Mouse (Mus musculus) liver, embryonic 11.5 days (tissue): ENCODE data around the gene Dnah5. TPM values are rescaled to one million over a fixed set of nuclear protein-coding genes. Genes with fewer than 3 reads are reported as not detected.
"Not testable (repeated sequence)": the region's sequence is repeated elsewhere in the genome, so short reads cannot be mapped to it uniquely, and the experiment has no call there.

Experiments
- ATAC-seq: fragments of 200-750 bp; cut with Nextera tagmentation; replicated peaks from 2 replicates; pipeline ENCODE4 v1.8.0; 2017; ENCODE audit warnings: moderate number of reproducible peaks, mild to moderate bottlenecking, moderate TSS enrichment, moderate library complexity; ENCODE audit not compliant: low FRiP score
- DNase-seq: peaks from one replicate; pipeline ENCODE4 v3.0.0-alpha.2; 2017; ENCODE audit warnings: low spot score
- H3K27ac ChIP-seq: fragments of 300-500 bp; sonication (generic); 2 replicates; pipeline ENCODE4 v1.5.1; 2014; ENCODE audit warnings: mild to moderate bottlenecking, low read depth, low read length, control low read depth
- H3K27me3 ChIP-seq: fragments of 300-500 bp; sonication (generic); replicated peaks from 2 replicates; pipeline ENCODE4 v1.6.1; 2014; ENCODE audit warnings: low read length, mixed read lengths; ENCODE audit not compliant: control insufficient read depth, insufficient read depth
- H3K36me3 ChIP-seq: fragments of 300-500 bp; sonication (generic); 2 replicates; pipeline ENCODE4 v1.6.1; 2014; ENCODE audit warnings: mild to moderate bottlenecking, low read length, moderate library complexity, mixed read lengths; ENCODE audit not compliant: control insufficient read depth, insufficient read depth
- H3K4me1 ChIP-seq: fragments of 300-500 bp; sonication (generic); replicated peaks from 2 replicates; pipeline ENCODE4 v1.6.1; 2014; ENCODE audit warnings: low read length, mixed read lengths; ENCODE audit not compliant: control insufficient read depth, insufficient read depth
- H3K4me2 ChIP-seq: fragments of 300-500 bp; sonication (generic); 2 replicates; pipeline ENCODE4 v1.6.1; 2014; ENCODE audit warnings: mild to moderate bottlenecking, control low read depth, moderate library complexity
- H3K4me3 ChIP-seq: fragments of 300-500 bp; sonication (generic); 2 replicates; pipeline ENCODE4 v1.5.1; 2014; ENCODE audit warnings: low read depth, low read length, control low read depth
- H3K9ac ChIP-seq: fragments of 300-500 bp; sonication (generic); 2 replicates; pipeline ENCODE4 v1.6.1; 2014; ENCODE audit warnings: low read depth, low read length, control low read depth
- H3K9me3 ChIP-seq: fragments of 300-500 bp; sonication (generic); 2 replicates; pipeline ENCODE4 v1.6.1; 2016; ENCODE audit warnings: low read length, inconsistent platforms, mixed read lengths; ENCODE audit not compliant: control insufficient read depth
- WGBS: fragments of 180-500 bp; shearing (Covaris S2); extraction: QIAGEN DNeasy Blood & Tissue Kit; methylation state at CpG from one replicate; pipeline ENCODE4 v1.1.7; 2014; 5-methylcytosine and 5-hydroxymethylcytosine counted together
- polyA plus RNA-seq: library from polyadenylated mRNA; unstranded; fragments of >200 nt; fragmentation: Nextera tagmentation; extraction: Ambion mirVana; gene quantifications from 2 replicates; pipeline ENCODE4 v1.2.1, GENCODE M21; 2014

Dnah5 gene
- polyA plus RNA-seq, 1 experiment from 2014 or later, result 0.01 TPM

DNA sequence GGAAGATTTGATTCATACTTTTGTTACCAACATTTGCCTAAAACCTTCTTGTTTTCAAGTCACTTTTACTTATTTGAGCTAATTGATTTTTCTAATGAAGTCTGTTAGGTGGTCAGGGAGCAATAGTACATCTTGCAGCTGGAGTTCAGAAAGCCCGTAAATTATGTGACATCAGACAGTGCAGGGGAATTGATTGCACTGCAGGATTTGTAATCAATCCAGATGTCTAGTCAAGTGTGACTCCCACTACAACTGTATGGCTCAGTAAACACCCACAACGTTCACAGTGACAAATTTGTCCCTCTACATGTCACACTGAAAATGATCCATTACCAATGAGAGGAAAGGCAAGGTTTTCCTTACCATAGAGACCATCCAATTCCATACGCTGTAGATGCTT lies 177.4 kb downstream of the Dnah5 start:
- ATAC-seq (no peak), DNase-seq (no peak)
- H3K9me3 ChIP-seq, result no peaks in the 10 kb centered on the region
- WGBS, result 75% methylated on average over 3 of the region's 3 CpGs
- H3K27ac ChIP-seq, result no peak overlapping the region
- no peak overlapping the region for H3K4me3 ChIP-seq
- no peaks in the 10 kb centered on the region for H3K4me1 ChIP-seq
- H3K9ac ChIP-seq, result no peak overlapping the region
- no peaks in the 10 kb centered on the region for H3K27me3 ChIP-seq
- no peak overlapping the region for H3K4me2 ChIP-seq
- no peaks in the 10 kb centered on the region for H3K36me3 ChIP-seq

DNA sequence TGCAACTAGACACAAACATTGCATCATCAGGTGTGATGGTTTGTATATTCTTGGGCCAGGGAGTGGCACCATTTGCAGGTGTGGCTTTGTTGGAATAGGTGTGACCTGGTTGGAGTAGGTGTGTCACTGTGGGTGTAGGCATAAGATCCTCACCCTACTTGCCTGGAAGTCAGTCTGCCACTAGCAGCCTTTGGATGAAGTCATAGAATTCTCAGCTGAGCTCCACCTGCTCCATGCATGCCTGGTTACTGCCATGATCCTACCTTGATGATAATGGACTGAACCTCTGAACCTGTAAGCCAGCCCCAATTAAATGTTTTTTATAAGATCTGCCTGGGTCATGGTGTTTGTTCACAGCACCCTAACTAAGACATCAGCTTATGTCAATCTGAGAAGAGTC lies 190.2 kb downstream of the Dnah5 start:
- not testable (repeated sequence) for H3K4me3 ChIP-seq, H3K36me3 ChIP-seq, H3K4me1 ChIP-seq

DNA sequence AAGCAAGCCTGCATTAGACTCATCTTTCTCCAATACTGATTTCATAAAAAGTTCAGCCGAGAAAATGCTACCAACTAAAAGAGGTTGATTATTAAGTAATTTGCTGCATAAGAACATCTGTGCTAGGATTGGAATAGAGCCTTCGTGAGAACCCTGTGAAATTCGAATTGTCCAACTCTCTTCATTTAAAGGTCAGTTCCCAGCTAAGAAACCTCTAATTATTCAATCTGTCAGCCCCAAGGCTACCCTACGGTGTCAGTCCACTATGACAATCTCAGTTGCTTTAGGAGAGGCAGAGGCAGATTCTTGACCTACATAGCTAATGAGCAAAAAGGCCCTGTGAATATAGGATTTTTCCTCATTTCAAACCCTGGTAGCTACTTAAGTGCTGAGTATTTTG lies 191.9 kb downstream of the Dnah5 start:
- DNase-seq, result no peak
- H3K9me3 ChIP-seq, result no peaks in the 10 kb centered on the region
- 70% methylated on average over 4 of the region's 4 CpGs for WGBS
- H3K4me3 ChIP-seq, result no peak overlapping the region
- no peak overlapping the region for H3K9ac ChIP-seq
- no peaks in the 10 kb centered on the region for H3K4me1 ChIP-seq
- H3K27ac ChIP-seq, result no peak overlapping the region
- no peak overlapping the region for H3K4me2 ChIP-seq
- no peaks in the 10 kb centered on the region for H3K27me3 ChIP-seq
- H3K36me3 ChIP-seq, result no peaks in the 10 kb centered on the region
- no peak for ATAC-seq

More for the DNA sequence above, 190.2 kb downstream of the Dnah5 start:
- DNase-seq, H3K27ac ChIP-seq, ATAC-seq, H3K9me3 ChIP-seq, H3K9ac ChIP-seq, H3K4me2 ChIP-seq, H3K27me3 ChIP-seq: not testable (repeated sequence)

DNA sequence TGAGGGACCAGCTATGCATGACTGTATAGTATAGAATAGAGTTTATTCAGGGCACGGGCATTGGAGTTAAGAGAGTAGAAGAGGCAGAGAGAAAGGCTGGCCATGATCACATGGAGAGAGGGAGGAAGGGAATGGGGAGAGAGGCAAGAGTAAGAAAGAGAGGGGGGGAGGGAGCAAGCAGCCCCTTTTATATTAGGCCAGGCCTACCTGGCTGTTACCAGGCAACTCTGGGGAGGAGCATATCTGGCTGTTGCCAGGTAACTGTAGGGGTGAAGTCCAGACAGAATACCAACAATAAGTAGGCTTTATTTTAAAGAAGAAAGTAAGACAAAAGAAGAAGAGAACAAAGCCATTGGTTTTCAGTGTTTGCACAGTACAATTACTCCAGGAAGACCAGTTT lies 194.9 kb downstream of the Dnah5 start:
- Histone ChIP-seq H3K4me3 (no peak overlapping the region), H3K36me3 (no peaks in the 10 kb centered on the region), H3K27ac (no peak overlapping the region), H3K27me3 (no peaks in the 10 kb centered on the region), H3K9me3 (no peaks in the 10 kb centered on the region), H3K9ac (no peak overlapping the region), H3K4me1 (no peaks in the 10 kb centered on the region), H3K4me2 (no peak overlapping the region)
- no peak for DNase-seq
- WGBS, result 64% methylated on average over 1 of the region's 1 CpGs
- no peak for ATAC-seq

DNA sequence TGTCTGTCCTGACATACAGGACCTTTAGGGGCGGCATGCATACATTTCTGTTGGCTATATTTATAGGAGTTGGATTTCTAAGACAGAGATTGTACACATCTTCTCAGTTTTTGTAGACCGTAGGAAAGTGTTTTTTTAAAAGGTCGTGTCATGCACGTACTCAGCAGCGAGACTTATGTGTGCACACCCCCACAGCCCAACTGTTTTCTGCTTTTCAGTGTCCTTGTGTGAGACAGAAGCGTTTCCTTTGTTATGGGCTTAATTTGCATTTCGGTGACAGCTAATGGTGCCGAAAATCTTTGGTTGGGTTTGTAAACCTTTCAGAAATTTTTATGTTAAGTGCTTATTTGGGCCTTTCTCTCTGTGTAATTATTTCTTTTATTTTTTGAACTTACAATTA lies 195.7 kb downstream of the Dnah5 start:
- DNase-seq, result no peak
- Histone ChIP-seq H3K27ac (no peak overlapping the region), H3K4me2 (no peak overlapping the region), H3K9ac (no peak overlapping the region), H3K4me1 (no peaks in the 10 kb centered on the region), H3K27me3 (no peaks in the 10 kb centered on the region), H3K36me3 (no peaks in the 10 kb centered on the region), H3K4me3 (no peak overlapping the region), H3K9me3 (no peaks in the 10 kb centered on the region)
- 75% methylated on average over 8 of the region's 8 CpGs for WGBS
- no peak for ATAC-seq

DNA sequence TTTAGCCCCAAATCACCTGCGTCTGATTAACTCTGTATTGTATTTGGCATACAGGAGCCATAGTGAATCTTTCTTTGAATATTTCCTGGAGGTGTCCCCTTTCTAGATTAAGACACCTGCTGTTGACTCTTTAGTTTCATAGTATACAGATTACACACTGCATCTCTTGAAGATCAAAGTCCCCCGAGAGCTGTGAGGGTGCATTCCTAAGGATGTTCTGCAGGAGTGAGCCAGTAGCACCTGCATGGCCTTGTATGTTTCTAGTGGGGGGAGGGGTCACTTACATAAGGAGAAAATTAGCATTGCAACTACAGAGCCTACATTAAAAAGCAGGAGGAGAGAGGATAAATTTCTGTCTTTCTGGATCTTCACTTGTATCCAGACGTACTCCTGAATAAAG lies 201.1 kb downstream of the Dnah5 start:
- no peak overlapping the region for H3K4me3 ChIP-seq
- no peak overlapping the region for H3K9ac ChIP-seq
- no peaks in the 10 kb centered on the region for H3K4me1 ChIP-seq
- DNase-seq (no peak), ATAC-seq (no peak)
- no peaks in the 10 kb centered on the region for H3K9me3 ChIP-seq
- 77% methylated on average over 3 of the region's 3 CpGs for WGBS
- no peaks in the 10 kb centered on the region for H3K27me3 ChIP-seq
- no peak overlapping the region for H3K4me2 ChIP-seq
- H3K27ac ChIP-seq, result no peak overlapping the region
- H3K36me3 ChIP-seq, result no peaks in the 10 kb centered on the region

DNA sequence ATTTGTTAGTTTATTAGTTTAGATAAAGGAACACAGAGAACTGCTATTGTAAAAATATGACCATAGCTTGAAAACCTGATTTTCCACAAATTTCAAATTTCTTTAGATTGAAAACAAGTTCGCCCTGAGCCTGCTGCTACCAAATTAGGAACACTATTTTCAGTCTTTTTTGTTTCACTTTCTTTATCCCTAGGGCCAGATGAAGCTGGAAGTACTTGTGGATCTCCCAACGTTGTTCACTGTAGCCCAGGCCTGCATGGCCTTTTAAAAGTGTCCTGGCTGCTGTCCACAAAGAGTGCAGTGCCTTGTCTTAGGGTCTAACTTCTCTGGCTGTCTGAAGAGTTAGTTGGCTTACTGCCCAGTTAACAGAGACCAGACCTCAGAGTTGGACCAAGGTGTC lies 201.6 kb downstream of the Dnah5 start:
- ATAC-seq (no peak), DNase-seq (no peak)
- H3K9me3 ChIP-seq, result no peaks in the 10 kb centered on the region
- H3K27ac ChIP-seq, result no peak overlapping the region
- 62% methylated on average over 2 of the region's 2 CpGs for WGBS
- H3K4me2 ChIP-seq, result no peak overlapping the region
- no peaks in the 10 kb centered on the region for H3K4me1 ChIP-seq
- H3K9ac ChIP-seq, result no peak overlapping the region
- H3K4me3 ChIP-seq, result no peak overlapping the region
- H3K27me3 ChIP-seq, result no peaks in the 10 kb centered on the region
- no peaks in the 10 kb centered on the region for H3K36me3 ChIP-seq

DNA sequence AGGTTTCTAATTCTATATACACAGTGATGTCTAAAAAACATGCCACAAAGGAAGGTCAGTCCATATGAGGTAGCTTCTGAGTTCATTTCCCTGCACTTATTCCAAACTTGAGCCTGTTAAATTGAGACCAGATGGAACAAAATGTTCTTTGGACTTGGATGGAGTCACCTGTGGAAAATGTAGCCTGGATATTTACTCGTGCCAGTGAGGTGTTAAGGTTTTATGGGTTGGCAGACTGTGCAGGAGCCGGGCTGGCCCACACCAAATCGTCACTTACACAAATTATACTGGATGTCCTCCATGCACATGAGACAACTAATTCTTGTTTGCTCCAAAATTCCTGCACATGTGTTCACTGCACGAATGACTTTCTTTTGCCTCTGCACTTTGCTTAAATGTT lies 236.2 kb downstream of the Dnah5 start:
- Histone ChIP-seq H3K4me2 (no peak overlapping the region), H3K36me3 (no peaks in the 10 kb centered on the region), H3K4me3 (no peak overlapping the region), H3K9me3 (no peaks in the 10 kb centered on the region), H3K27ac (no peak overlapping the region), H3K4me1 (no peaks in the 10 kb centered on the region), H3K9ac (no peak overlapping the region), H3K27me3 (no peaks in the 10 kb centered on the region)
- ATAC-seq (no peak), DNase-seq (no peak)
- 83% methylated on average over 4 of the region's 4 CpGs for WGBS

DNA sequence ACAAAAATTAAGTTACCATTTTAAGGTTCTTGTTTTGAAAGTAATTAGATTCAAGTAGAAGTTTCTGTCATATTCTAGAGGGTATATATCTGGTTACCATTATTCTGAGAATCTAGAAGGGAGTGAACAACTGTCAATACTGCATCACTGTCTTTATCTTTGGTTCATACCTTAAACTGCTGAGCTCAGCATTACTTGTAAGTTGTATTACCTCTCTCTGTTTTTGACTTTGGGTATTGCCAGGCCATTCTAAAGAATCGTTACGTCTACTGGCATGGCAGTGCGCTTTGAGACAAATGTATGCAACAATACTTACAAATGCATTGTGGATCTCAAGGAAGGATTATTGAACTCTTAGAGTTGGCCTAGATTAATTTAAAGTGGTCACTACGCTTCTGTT lies 240.9 kb downstream of the Dnah5 start:
- Histone ChIP-seq H3K4me3 (no peak overlapping the region), H3K27me3 (no peaks in the 10 kb centered on the region), H3K4me2 (no peak overlapping the region), H3K9me3 (no peaks in the 10 kb centered on the region), H3K9ac (no peak overlapping the region), H3K4me1 (no peaks in the 10 kb centered on the region), H3K27ac (no peak overlapping the region), H3K36me3 (no peaks in the 10 kb centered on the region)
- DNase-seq (no peak), ATAC-seq (no peak)
- WGBS, result 94% methylated on average over 4 of the region's 4 CpGs
